Mouse (Mus musculus): ENCODE measurements around the gene Vmn2r1. TPM values are rescaled to one million over a fixed set of nuclear protein-coding genes. Genes with fewer than 3 reads are reported as not detected.
A peak's percentile ranks its signal among the peaks of the same experiment; 100 is the strongest.

The Vmn2r1 gene
- polyA plus RNA-seq (2016; fragmentation: Nextera tagmentation; extraction: Ambion mirVana): 0.03 and 0.04 TPM in 2 replicates

- Histone ChIP-seq H3K9me3 (replicated peaks) (no peaks in the 10 kb centered on the region), H3K4me1 (no peaks in the 10 kb centered on the region), H3K27ac (no peak within 1 kb of the TSS), H3K27me3 (ENCODE audit: low read depth, poor library complexity, severe bottlenecking) (no peaks in the 10 kb centered on the region), H3K4me3 (no peak within 1 kb of the TSS), H3K36me3 (no peaks in the 10 kb centered on the region)
- WGBS: 85% methylated on average over 4 of the region's 4 CpGs
- DNase-seq (ENCODE audit: low spot score): no peak
Observed at GRCm38 (mm10) chr3:64081247-64081646, at the start of gene Vmn2r1. Vmn2r1 (plus strand) TSS chr3:64081547.

GRCm38 (mm10) chr3:64038136-64038841 lies 43.1 kb upstream of the Vmn2r1 start:
- Histone ChIP-seq H3K27ac (no peak overlapping the region), H3K27me3 (ENCODE audit: low read depth, poor library complexity, severe bottlenecking) (no peaks in the 10 kb centered on the region), H3K4me1 (no peaks in the 10 kb centered on the region), H3K36me3 (no peaks in the 10 kb centered on the region), H3K9me3 (replicated peaks) (no peaks in the 10 kb centered on the region), H3K4me3 (no peak overlapping the region)
- WGBS: 83% methylated on average over 7 of the region's 7 CpGs
- DNase-seq (ENCODE audit: low spot score): no peak

- Histone ChIP-seq H3K9me3 (replicated peaks) (no peaks in the 10 kb centered on the region), H3K36me3 (no peaks in the 10 kb centered on the region), H3K27me3 (ENCODE audit: low read depth, poor library complexity, severe bottlenecking) (no peaks in the 10 kb centered on the region), H3K4me1 (no peaks in the 10 kb centered on the region), H3K4me3 (peak overlapping the region; percentile 46), H3K27ac (no peak overlapping the region; the same call in 1 of the 2 replicates)
- 21% methylated on average over 25 of the region's 25 CpGs for WGBS
- DNase-seq (ENCODE audit: low spot score): peak; percentile 93
Observed at GRCm38 (mm10) chr3:64039818-64040784, 41.2 kb upstream of the Vmn2r1 start.

- DNase-seq (ENCODE audit: low spot score): no peak
- no peaks in the 10 kb centered on the region for H3K4me1 ChIP-seq
- 95% methylated on average over 1 of the region's 1 CpGs for WGBS
- no peaks in the 10 kb centered on the region for H3K36me3 ChIP-seq
- no peaks in the 10 kb centered on the region for H3K9me3 ChIP-seq (replicated peaks)
- no peak overlapping the region for H3K27ac ChIP-seq
- no peaks in the 10 kb centered on the region for H3K27me3 ChIP-seq (ENCODE audit: low read depth, poor library complexity, severe bottlenecking)
- H3K4me3 ChIP-seq: no peak overlapping the region
Observed at GRCm38 (mm10) chr3:64112707-64113106, 31.4 kb downstream of the Vmn2r1 start.

- no peak overlapping the region for H3K27ac ChIP-seq
- no peaks in the 10 kb centered on the region for H3K27me3 ChIP-seq (ENCODE audit: low read depth, poor library complexity, severe bottlenecking)
- WGBS: 88% methylated on average over 11 of the region's 11 CpGs
Observed at GRCm38 (mm10) chr3:64113352-64114046, 32.2 kb downstream of the Vmn2r1 start.

GRCm38 (mm10) chr3:64141878-64142508 lies 60.6 kb downstream of the Vmn2r1 start, which contains the start of gene Vmn2r2:
Vmn2r2 (minus strand) TSS chr3:64141928.
- Histone ChIP-seq H3K4me3 (no peak within 1 kb of the TSS), H3K9me3 (replicated peaks) (no peaks in the 10 kb centered on the region), H3K4me1 (no peaks in the 10 kb centered on the region), H3K27ac (no peak within 1 kb of the TSS), H3K27me3 (ENCODE audit: low read depth, poor library complexity, severe bottlenecking) (no peaks in the 10 kb centered on the region), H3K36me3 (no peaks in the 10 kb centered on the region)
- 93% methylated on average over 2 of the region's 2 CpGs for WGBS
- no peak for DNase-seq (ENCODE audit: low spot score)

More at GRCm38 (mm10) chr3:64113352-64114046, 32.2 kb downstream of the Vmn2r1 start:
- no peak overlapping the region for H3K4me3 ChIP-seq
- no peaks in the 10 kb centered on the region for H3K36me3 ChIP-seq
- no peaks in the 10 kb centered on the region for H3K4me1 ChIP-seq
- DNase-seq (ENCODE audit: low spot score): no peak
- H3K9me3 ChIP-seq (replicated peaks): no peaks in the 10 kb centered on the region

Other genes with a start within 250 kb of the Vmn2r1 start
- gene Plch1, start 182.1 kb upstream of the Vmn2r1 start, polyA plus RNA-seq (2016; fragmentation: Nextera tagmentation; extraction: Ambion mirVana): 4.1 and 4.5 TPM in 2 replicates
- gene E130311K13Rik, start 152.1 kb upstream of the Vmn2r1 start, polyA plus RNA-seq (2016; fragmentation: Nextera tagmentation; extraction: Ambion mirVana): 2.6 and 3.3 TPM in 2 replicates
- 11.7 and 13.6 TPM in 2 replicates for gene Slc33a1, start 116.8 kb upstream of the Vmn2r1 start, polyA plus RNA-seq (2016; fragmentation: Nextera tagmentation; extraction: Ambion mirVana)
- gene Gmps, start 105.4 kb upstream of the Vmn2r1 start, polyA plus RNA-seq (2016; fragmentation: Nextera tagmentation; extraction: Ambion mirVana): 76.3 and 80.5 TPM in 2 replicates
- gene Vmn2r2, start 60.4 kb downstream of the Vmn2r1 start, polyA plus RNA-seq (2016; fragmentation: Nextera tagmentation; extraction: Ambion mirVana): 0.04 TPM in 1 of 2 replicates, not detected in the other
- gene Vmn2r3, start 208.2 kb downstream of the Vmn2r1 start, polyA plus RNA-seq (2016; fragmentation: Nextera tagmentation; extraction: Ambion mirVana): not detected in 2 replicates

Measured in limb, embryonic 10.5 days (tissue).